ENCODE assay signal across 12 mouse cellular contexts in genomic region chr11:72474926-72475325, GRCm38 (mm10). TPM values are rescaled to one million over a fixed set of nuclear protein-coding genes. Genes with fewer than 3 reads are reported as not detected.
DNase-seq lines count a peak whose midpoint lies in the region; ATAC-seq and TF ChIP-seq lines count a peak whose summit lies in the region.
"Had no signal": no experiment of that assay in that cellular context is flagged by ENCODE, and none has a peak within 500 bp of the region (broad histone marks: within the 10 kb centered on the region; RNA-seq: fewer than 3 reads in every experiment).

No protein-coding gene starts in this region.

- 0 out of 2 replicates have a peak, but pooled peaks have one; percentile 10 for ATAC-seq in stomach, embryonic 15.5 days (ENCODE audit: insufficient read depth, low FRiP score, low read depth)
- ATAC-seq in stomach, postnatal 0 days (ENCODE audit: low FRiP score, low TSS enrichment), result no peak
- peak; percentile 46; the same call in 1 of the 2 replicates for ATAC-seq in liver, embryonic 12.5 days
- ATAC-seq in erythroid progenitor cell, adult 5-6 weeks (replicated peaks; ENCODE audit: low FRiP score, poor library complexity, severe bottlenecking), result no peak
- ATAC-seq: forebrain, postnatal 0 days had no signal

- H3K4me1 ChIP-seq in stomach, embryonic 15.5 days, result peaks cover 41% of the 10 kb centered on the region
- peaks cover 2% of the 10 kb centered on the region; the same call in 1 of the 2 replicates for H3K4me1 ChIP-seq in stomach, postnatal 0 days (replicated peaks; ENCODE audit: control insufficient read depth, insufficient read depth)
- peaks cover 96% of the 10 kb centered on the region for H3K4me1 ChIP-seq in liver, embryonic 12.5 days

- H3K9me3 ChIP-seq in stomach, embryonic 15.5 days, result no peaks in the 10 kb centered on the region
- H3K9me3 ChIP-seq in stomach, postnatal 0 days (ENCODE audit: control insufficient read depth, low read length), result no peaks in the 10 kb centered on the region
- no peaks in the 10 kb centered on the region for H3K9me3 ChIP-seq in liver, embryonic 12.5 days (replicated peaks)

- DNase-seq in kidney, adult 11 months, result peak; percentile 63
- DNase-seq in kidney, postnatal 4 days, result no peak
- no peak for DNase-seq in stomach, postnatal 0 days (ENCODE audit: low spot score)
- no peak for DNase-seq in urinary bladder, postnatal 14 days (ENCODE audit: low spot score)
- DNase-seq: cerebellum, adult 9-11 months; forebrain, postnatal 0 days; lung, postnatal 14 days; thymus, adult 2 months had no signal

- TF ChIP-seq CTCF in stomach, postnatal 0 days (IDR thresholded peaks at IDR 0.05; ENCODE audit: low read depth), result no peak

- H3K27ac ChIP-seq in stomach, embryonic 15.5 days, result no peak overlapping the region
- no peak overlapping the region for H3K27ac ChIP-seq in stomach, postnatal 0 days (replicated peaks)
- H3K27ac ChIP-seq in liver, embryonic 12.5 days, result peak overlapping the region; percentile 75

- H3K27me3 ChIP-seq in stomach, embryonic 15.5 days (replicated peaks), result no peaks in the 10 kb centered on the region
- H3K27me3 ChIP-seq in stomach, postnatal 0 days (ENCODE audit: control insufficient read depth, insufficient read depth, low read length), result no peaks in the 10 kb centered on the region
- H3K27me3 ChIP-seq in liver, embryonic 12.5 days (replicated peaks), result no peaks in the 10 kb centered on the region

- no peak overlapping the region for H3K4me3 ChIP-seq in stomach, embryonic 15.5 days (replicated peaks)
- H3K4me3 ChIP-seq in stomach, postnatal 0 days (ENCODE audit: low read depth, low read length), result no peak overlapping the region
- H3K4me3 ChIP-seq in liver, embryonic 12.5 days, result no peak overlapping the region

- H3K4me2 ChIP-seq in stomach, embryonic 15.5 days, result no peak overlapping the region
- no peak overlapping the region for H3K4me2 ChIP-seq in stomach, postnatal 0 days (replicated peaks; ENCODE audit: low read depth)
- H3K4me2 ChIP-seq in liver, embryonic 12.5 days, result peak overlapping the region; percentile 50

- no peak for TF ChIP-seq EP300 in stomach, postnatal 0 days (optimal IDR thresholded peaks at IDR 0.05)

- 86% methylated on average over 3 of the region's 3 CpGs for WGBS in stomach, embryonic 15.5 days
- WGBS in stomach, postnatal 0 days, result 63% methylated on average over 3 of the region's 3 CpGs
- WGBS in liver, embryonic 12.5 days (ENCODE audit: insufficient replicate concordance), result 31% methylated on average over 3 of the region's 3 CpGs

- H3K36me3 ChIP-seq in stomach, embryonic 15.5 days, result no peaks in the 10 kb centered on the region
- no peaks in the 10 kb centered on the region for H3K36me3 ChIP-seq in stomach, postnatal 0 days (ENCODE audit: control insufficient read depth, insufficient read depth, low read length)
- H3K36me3 ChIP-seq in liver, embryonic 12.5 days, result peaks cover 15% of the 10 kb centered on the region

- H3K9ac ChIP-seq in stomach, embryonic 15.5 days, result no peak overlapping the region
- H3K9ac ChIP-seq in stomach, postnatal 0 days (ENCODE audit: low read length), result no peak overlapping the region
- H3K9ac ChIP-seq in liver, embryonic 12.5 days, result peak overlapping the region; percentile 28; the same call in 1 of the 2 replicates
- H3K9ac ChIP-seq: forebrain, postnatal 0 days had no signal

RNA-seq across cellular contexts. Expression of gene Spns2, which starts 14.8 kb away (rescaled TPM):
- polyA plus RNA-seq in stomach, embryonic 15.5 days (2015; fragmentation: Nextera tagmentation; extraction: Ambion mirVana), result 4.2 and 6.0 TPM in 2 replicates
- 23.6 and 29.6 TPM in 2 replicates for polyA plus RNA-seq in stomach, postnatal 0 days (2015; fragmentation: Nextera tagmentation; extraction: Ambion mirVana)
- polyA plus RNA-seq in liver, embryonic 12.5 days (2016; fragmentation: Nextera tagmentation; extraction: Ambion mirVana), result 11.1 and 11.7 TPM in 2 replicates
- total RNA-seq in erythroid progenitor cell, adult 5-6 weeks (2015; ENCODE audit: low replicate concordance), result 0.72 and 5.0 TPM in 2 replicates
- total RNA-seq in erythroid progenitor cell, adult 5-6 weeks (2017; ENCODE audit: low replicate concordance), result 0.77 TPM in 1 of 2 replicates, not detected in the other

RNA-seq across cellular contexts. Expression of gene Mybbp1a, which starts 33.8 kb away (rescaled TPM):
- 144 and 159 TPM in 2 replicates for polyA plus RNA-seq in stomach, embryonic 15.5 days (2015; fragmentation: Nextera tagmentation; extraction: Ambion mirVana)
- 52.2 and 57.6 TPM in 2 replicates for polyA plus RNA-seq in stomach, postnatal 0 days (2015; fragmentation: Nextera tagmentation; extraction: Ambion mirVana)
- 174 and 192 TPM in 2 replicates for polyA plus RNA-seq in liver, embryonic 12.5 days (2016; fragmentation: Nextera tagmentation; extraction: Ambion mirVana)
- 37.5 and 82.2 TPM in 2 replicates for total RNA-seq in erythroid progenitor cell, adult 5-6 weeks (2015; ENCODE audit: low replicate concordance)
- 4.8 and 7.6 TPM in 2 replicates for total RNA-seq in erythroid progenitor cell, adult 5-6 weeks (2017; ENCODE audit: low replicate concordance)

RNA-seq across cellular contexts. Expression of gene Ggt6, which starts 39.6 kb away (rescaled TPM):
- 4.7 and 4.8 TPM in 2 replicates for polyA plus RNA-seq in stomach, embryonic 15.5 days (2015; fragmentation: Nextera tagmentation; extraction: Ambion mirVana)
- polyA plus RNA-seq in stomach, postnatal 0 days (2015; fragmentation: Nextera tagmentation; extraction: Ambion mirVana), result 12.9 and 13.0 TPM in 2 replicates
- polyA plus RNA-seq in liver, embryonic 12.5 days (2016; fragmentation: Nextera tagmentation; extraction: Ambion mirVana), result 0.12 TPM in 1 of 2 replicates, not detected in the other
- not detected in 2 replicates for total RNA-seq in erythroid progenitor cell, adult 5-6 weeks (2015; ENCODE audit: low replicate concordance)
- not detected in 2 replicates for total RNA-seq in erythroid progenitor cell, adult 5-6 weeks (2017; ENCODE audit: low replicate concordance)
- total RNA-seq: forebrain, postnatal 0 days had no signal
- polyA plus RNA-seq: forebrain, postnatal 0 days; heart, embryonic 14.5 days had no signal

Comparison
In these comparisons a context has a peak if more than half of its experiments do, and no peak if none do; other contexts are left out.
1. ATAC-seq: peak in stomach, embryonic 15.5 days (single experiment) and liver, embryonic 12.5 days (single experiment); none in stomach, postnatal 0 days (single experiment) and erythroid progenitor cell, adult 5-6 weeks (single experiment).